Mouse (Mus musculus) natural killer cell, adult 2 months (primary cell): ENCODE data around the gene Hsd11b2.

Experiments used
- DNase-seq, 2 experiments: peaks; one replicate each; pipeline ENCODE4 v3.0.0; 2022; ENCODE audit warnings: low spot score in 2 of 2

Hsd11b2 gene

DNA sequence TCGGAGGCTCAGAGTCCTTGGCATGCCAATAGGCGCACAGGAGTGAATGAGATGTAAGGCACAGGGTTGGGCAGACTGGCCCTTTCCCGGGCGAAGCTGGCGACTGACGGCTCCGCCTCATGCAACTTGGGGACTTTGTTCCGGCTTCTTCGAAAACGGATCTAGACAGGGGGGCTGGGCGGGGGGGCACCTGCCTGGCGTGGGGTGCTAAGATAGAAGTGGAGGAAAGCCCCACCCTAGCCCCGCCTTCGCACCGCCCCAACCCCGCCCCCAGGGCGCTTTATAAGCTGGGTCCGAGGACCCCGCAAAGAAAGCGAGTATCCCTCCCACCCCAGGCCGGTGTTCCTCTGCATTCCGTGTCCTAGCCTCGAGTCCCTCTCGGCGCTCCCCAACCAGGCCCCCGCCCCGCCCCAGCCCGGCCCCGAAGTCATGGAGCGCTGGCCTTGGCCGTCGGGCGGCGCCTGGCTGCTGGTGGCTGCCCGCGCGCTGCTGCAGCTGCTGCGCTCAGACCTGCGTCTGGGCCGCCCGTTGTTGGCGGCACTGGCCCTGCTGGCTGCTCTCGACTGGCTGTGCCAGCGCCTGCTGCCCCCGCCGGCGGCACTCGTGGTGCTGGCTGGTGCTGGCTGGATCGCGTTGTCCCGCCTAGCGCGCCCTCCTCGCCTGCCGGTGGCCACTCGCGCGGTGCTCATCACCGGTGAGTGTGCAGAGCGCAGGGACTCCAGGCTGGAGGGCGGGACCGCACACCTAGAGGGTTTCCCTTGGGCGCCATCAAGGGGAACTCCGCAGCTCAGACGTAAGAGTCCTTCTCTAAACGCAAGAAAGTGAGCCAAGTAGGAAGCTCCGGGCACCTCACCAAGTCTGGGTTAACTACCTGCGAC lies at the start of gene Hsd11b2:
TSS of gene Hsd11b2 (plus strand) at position 320 of the 878 bp plus-strand sequence.
- DNase-seq: peak; percentile 71 to 77

DNA sequence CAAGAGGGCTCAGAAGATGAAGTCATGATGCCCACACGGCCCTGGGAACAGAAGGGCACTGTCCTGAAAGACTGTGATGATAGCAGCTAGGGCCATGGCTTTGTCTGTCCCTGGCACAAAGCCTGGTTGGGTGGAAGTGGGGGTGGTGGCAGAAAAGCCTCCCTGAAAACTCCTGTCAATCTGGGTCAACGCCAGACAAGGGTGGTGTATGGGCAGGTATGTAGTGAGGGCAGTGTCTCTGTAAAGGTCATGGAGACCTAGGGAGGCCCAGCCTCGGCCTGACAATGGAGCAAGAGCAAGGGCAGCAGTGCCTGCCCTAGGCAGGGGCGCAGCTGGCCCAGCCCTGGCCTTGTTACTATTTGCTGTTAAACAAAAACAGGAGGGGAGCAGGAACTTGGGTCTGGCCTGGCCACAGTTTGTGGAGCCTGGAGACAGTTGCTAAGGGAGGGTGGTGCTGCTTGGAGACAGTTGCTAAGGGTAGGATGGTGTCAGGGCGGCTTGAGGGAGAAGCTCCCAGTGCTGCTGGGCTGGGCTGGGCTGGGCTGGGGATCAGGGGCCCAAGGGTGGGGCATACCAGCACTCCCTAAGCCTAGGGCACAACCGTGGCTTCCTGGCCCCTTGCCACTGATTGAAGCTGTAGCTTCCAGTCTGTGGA lies 49.4 kb upstream of the Hsd11b2 start:
- DNase-seq: no peak

GRCm38 (mm10) chr8:105469816-105470215 lies 48.7 kb upstream of the Hsd11b2 start:
- DNase-seq: no peak

GRCm38 (mm10) chr8:105470262-105470661 lies 48.3 kb upstream of the Hsd11b2 start:
- DNase-seq: no peak

GRCm38 (mm10) chr8:105470681-105471313 lies 47.8 kb upstream of the Hsd11b2 start:
- DNase-seq: no peak

GRCm38 (mm10) chr8:105471314-105472015 lies 47.1 kb upstream of the Hsd11b2 start, which contains the start of gene Tppp3:
Gene Tppp3 (minus strand): TSS chr8:105471526.
- DNase-seq: peak; percentile 47 to 62

DNA sequence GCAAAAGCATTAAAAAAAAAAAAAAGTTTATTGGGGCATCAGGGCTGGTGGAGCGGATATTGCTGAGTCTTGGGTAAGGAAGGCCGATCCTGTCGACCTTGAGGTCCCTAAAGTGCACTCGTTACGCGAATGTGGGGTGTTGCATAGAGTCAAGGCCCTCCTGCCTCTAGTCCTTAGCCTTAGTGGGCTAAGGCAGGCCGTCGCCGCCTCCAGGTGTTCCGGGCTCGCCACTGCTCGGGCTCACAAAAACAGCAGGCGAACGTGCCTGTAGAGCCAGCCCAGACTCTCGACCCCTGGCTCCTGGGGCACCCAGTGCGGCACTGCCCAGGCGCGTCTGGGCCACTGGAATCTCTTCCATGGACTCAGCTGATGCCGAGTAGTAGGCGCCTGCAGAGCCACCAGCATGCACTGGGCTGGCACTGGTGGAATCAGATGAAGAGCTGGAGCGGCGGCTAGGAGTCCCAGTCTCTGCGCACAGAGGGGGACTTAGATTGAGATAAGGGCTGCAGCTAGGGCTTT lies 46.1 kb upstream of the Hsd11b2 start:
- no peak for DNase-seq

DNA sequence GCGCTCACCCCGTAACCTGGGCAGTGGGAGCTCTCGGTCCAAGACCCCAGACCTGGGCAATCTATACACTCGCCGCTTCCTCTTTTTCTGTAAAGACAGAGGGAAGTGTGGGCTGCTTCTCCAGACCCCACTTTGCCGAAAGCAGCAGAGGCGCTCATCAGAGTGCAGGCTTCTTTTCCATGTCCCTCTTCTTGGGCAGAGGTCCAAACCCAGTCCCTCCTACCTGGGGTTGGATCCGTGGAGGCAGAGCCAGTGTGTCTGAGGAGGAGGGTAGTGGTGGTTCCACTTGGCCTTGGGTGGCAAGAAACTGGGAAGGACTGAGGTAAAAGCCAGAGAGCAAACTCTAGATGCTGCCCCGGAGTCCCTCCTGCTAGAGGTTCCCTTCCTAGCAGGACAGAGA lies 45.6 kb upstream of the Hsd11b2 start:
- no peak for DNase-seq

DNA sequence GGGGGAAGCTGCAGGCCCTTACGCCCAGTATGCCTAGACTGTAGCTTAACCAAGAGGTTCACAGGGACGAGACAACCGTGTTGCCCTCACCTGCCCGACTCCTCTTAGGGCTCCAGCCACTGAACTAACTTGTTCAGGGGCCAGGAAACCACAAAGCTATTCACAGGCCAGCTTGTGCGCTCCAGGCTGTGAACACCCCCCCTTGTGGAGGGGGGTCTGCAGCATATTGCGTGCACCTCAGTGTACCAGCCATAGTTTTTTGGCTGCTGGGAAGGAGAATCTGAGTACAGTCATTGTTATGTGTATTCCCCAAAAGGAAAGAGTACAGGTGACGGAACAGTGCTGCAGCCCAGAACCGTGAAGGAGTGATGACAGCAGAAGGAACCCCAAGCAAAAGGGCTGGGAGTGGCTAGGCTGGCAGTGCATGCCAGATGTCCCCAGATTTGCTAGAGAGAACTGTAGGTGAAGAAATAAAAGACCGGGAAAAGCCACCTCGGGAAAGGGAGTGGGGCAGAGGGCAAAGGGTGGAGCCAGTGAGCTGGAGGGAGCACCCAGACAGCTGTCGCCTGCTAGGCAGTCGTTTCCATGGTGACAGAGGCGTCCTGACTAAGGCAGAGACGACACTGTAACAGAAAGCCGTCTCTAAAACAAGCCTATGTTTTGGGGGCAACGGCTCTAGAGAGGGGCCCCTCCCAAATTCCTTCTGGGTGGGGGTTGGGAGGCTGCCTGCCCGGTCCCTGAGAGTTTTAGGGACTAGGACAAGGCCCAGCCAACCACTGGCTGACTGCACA lies 44.5 kb upstream of the Hsd11b2 start:
- DNase-seq: no peak

GRCm38 (mm10) chr8:105474680-105475079 lies 43.9 kb upstream of the Hsd11b2 start:
- DNase-seq: no peak

GRCm38 (mm10) chr8:105475254-105475653 lies 43.3 kb upstream of the Hsd11b2 start:
- DNase-seq: no peak

- DNase-seq: no peak
These were observed 42.8 kb upstream of the Hsd11b2 start for GRCm38 (mm10) chr8:105475742-105476141.

GRCm38 (mm10) chr8:105476161-105476560 lies 42.4 kb upstream of the Hsd11b2 start:
- DNase-seq: no peak

- DNase-seq: peak in 1 of 2 experiments; percentile 9
These were observed 41.7 kb upstream of the Hsd11b2 start for GRCm38 (mm10) chr8:105476628-105477413.

DNA sequence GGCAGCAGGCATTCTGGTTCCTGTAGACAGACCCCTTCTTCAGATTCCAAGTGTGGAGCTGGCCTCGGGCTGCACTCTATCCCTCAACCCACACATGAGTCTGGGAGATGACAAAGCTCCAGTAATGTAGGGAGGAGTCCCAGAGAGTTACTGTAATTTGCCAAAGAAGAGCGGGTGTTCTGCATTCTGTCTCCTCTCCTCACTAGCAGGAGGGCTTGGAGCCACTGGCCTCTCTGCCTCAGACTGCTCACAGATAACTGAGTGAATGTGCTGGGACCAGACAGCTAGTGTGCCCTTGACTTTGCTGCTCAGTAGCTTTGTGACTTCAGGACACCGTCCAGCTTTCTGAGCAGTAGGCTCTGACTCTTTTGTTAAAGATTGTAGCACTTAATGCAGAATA lies 40.8 kb upstream of the Hsd11b2 start:
- DNase-seq: no peak

DNA sequence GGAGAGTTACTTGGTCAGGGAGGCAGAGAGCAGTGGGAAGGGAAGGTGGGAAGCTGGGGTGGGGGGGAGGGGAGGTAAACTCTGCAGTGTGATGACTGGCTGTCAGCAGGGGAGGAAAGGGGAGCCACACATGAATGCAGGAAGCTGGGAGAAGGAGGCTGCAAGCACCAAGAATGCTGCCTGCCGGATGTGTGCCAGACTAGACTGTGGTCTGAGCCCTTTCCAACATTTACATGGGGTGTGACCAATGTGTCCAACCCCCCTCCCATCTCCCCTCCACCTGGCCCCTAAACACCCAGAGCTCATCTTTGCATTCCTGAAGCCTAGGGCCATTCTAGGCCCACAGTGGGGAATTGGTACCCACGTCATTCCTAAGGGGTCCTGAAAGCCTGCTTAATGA lies 37.5 kb upstream of the Hsd11b2 start:
- no peak for DNase-seq

DNA sequence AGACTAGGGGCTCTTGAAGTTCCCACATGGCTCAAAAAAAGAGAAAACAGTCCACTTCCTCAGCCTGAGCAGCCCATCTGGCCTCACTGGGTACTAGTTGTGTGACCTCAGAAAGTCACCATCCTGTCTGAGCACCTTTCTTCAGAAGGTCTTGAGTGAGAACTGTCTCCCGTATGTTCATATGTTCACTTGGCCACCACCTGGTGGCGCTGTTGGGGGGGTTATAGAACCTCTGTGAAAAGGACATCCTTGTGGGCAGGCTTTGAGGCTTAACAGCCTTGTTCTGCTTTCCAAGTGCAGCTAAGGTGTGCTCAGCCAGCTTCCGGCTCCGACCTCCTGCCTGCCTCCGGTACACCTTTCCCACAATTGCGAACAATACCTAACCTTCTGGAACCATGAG lies 37.1 kb upstream of the Hsd11b2 start:
- peak in 1 of 2 experiments; percentile 31 for DNase-seq

DNA sequence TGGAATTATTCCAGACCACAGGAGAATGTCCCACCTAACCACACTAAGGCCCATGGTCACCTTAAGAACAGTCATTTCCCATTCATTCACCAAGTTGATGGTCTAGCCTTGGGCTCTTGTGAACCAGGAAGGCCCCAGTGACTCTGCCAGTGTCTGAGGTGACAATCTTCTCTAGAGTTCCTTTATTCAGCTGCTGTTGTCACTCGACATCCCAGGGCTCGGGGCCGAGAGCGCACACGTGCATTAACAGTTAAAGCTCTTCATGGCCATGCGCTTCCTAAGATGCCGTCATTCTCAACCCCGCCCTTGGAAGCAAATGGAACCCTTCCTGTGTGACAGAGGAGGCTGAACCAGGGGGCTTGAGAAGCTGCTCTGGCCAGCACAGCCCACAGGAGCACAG lies 36.4 kb upstream of the Hsd11b2 start:
- DNase-seq: no peak

- DNase-seq: no peak
These were observed 35.1 kb upstream of the Hsd11b2 start for GRCm38 (mm10) chr8:105483212-105484029.
